Mouse (Mus musculus): ENCODE results near the gene Nfic. TPM values are rescaled to one million over a fixed set of nuclear protein-coding genes. Genes with fewer than 3 reads are reported as not detected.
A peak's percentile ranks its signal among the peaks of the same experiment; 100 is the strongest.

The Nfic gene
- polyA plus RNA-seq, 1 experiment from 2014 or later = 16.6 TPM

- Histone ChIP-seq H3K9me3 (replicated peaks; ENCODE audit: control insufficient read depth, low read length) (no peaks in the 10 kb centered on the region), H3K4me1 (ENCODE audit: control insufficient read depth, insufficient read depth, low read length) (peaks cover 3% of the 10 kb centered on the region; the same call in 1 of the 2 replicates), H3K4me2 (ENCODE audit: low read length) (no peak overlapping the region), H3K9ac (ENCODE audit: low read length) (no peak overlapping the region), H3K36me3 (ENCODE audit: control insufficient read depth, insufficient read depth, low read length) (no peaks in the 10 kb centered on the region), H3K4me3 (ENCODE audit: low read depth, low read length) (no peak overlapping the region), H3K27ac (ENCODE audit: low read depth, low read length) (no peak overlapping the region), H3K27me3 (replicated peaks; ENCODE audit: control insufficient read depth, insufficient read depth, low read length) (no peaks in the 10 kb centered on the region)
- DNase-seq (ENCODE audit: low spot score) (no peak), ATAC-seq (no peak)
- 80% methylated on average over 4 of the region's 4 CpGs for WGBS
Measured at GRCm38 (mm10) chr10:81355533-81355932, 99.9 kb downstream of the Nfic start.

- Histone ChIP-seq H3K36me3 (ENCODE audit: control insufficient read depth, insufficient read depth, low read length) (no peaks in the 10 kb centered on the region), H3K4me2 (ENCODE audit: low read length) (no peak overlapping the region), H3K27ac (ENCODE audit: low read depth, low read length) (no peak overlapping the region), H3K4me3 (ENCODE audit: low read depth, low read length) (no peak overlapping the region), H3K9me3 (replicated peaks; ENCODE audit: control insufficient read depth, low read length) (no peaks in the 10 kb centered on the region), H3K4me1 (ENCODE audit: control insufficient read depth, insufficient read depth, low read length) (peaks cover 3% of the 10 kb centered on the region; the same call in 1 of the 2 replicates), H3K9ac (ENCODE audit: low read length) (no peak overlapping the region), H3K27me3 (replicated peaks; ENCODE audit: control insufficient read depth, insufficient read depth, low read length) (no peaks in the 10 kb centered on the region)
- DNase-seq (ENCODE audit: low spot score) (no peak), ATAC-seq (no peak)
- WGBS = 74% methylated on average over 9 of the region's 9 CpGs
Measured at GRCm38 (mm10) chr10:81354738-81355477, 100.5 kb downstream of the Nfic start.

DNA sequence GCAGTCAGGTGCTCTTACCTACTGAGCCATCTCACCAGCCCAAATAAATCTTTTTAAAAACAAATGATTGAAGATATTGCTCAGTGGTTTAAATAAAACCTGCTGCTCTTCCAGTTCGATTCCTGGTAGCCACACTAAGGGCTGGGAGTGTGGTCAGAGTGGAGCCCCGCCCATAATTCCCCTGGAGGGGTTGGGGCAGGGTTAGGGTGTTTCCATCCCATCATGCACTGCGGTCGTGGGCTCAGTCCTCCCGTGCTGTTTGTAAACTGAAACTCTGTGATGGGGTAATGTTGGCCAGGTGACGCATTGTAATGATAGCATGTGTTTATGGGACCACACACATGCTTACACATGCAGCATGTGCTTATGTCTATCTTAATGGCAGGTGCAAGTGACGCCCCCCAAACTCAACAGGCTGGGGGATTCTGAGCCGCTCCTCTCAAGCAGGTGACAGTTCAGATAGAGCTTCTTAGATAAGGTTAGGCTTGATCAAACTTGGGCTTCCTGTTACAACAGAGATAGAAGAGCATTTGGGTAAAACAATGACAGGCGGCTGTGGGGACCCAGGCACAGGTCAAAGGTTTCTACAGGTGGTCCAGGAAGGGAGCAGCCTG lies 103.7 kb downstream of the Nfic start:
- DNase-seq (ENCODE audit: low spot score) (no peak), ATAC-seq (no peak)
- Histone ChIP-seq H3K27ac (ENCODE audit: low read depth, low read length) (no peak overlapping the region), H3K9ac (ENCODE audit: low read length) (no peak overlapping the region), H3K4me3 (ENCODE audit: low read depth, low read length) (no peak overlapping the region), H3K4me2 (ENCODE audit: low read length) (no peak overlapping the region), H3K4me1 (ENCODE audit: control insufficient read depth, insufficient read depth, low read length) (peaks cover 11% of the 10 kb centered on the region), H3K9me3 (replicated peaks; ENCODE audit: control insufficient read depth, low read length) (no peaks in the 10 kb centered on the region), H3K27me3 (replicated peaks; ENCODE audit: control insufficient read depth, insufficient read depth, low read length) (no peaks in the 10 kb centered on the region), H3K36me3 (ENCODE audit: control insufficient read depth, insufficient read depth, low read length) (peaks cover 10% of the 10 kb centered on the region)
- whole genome bisulfite sequencing = 28% methylated on average over 9 of the region's 9 CpGs

DNA sequence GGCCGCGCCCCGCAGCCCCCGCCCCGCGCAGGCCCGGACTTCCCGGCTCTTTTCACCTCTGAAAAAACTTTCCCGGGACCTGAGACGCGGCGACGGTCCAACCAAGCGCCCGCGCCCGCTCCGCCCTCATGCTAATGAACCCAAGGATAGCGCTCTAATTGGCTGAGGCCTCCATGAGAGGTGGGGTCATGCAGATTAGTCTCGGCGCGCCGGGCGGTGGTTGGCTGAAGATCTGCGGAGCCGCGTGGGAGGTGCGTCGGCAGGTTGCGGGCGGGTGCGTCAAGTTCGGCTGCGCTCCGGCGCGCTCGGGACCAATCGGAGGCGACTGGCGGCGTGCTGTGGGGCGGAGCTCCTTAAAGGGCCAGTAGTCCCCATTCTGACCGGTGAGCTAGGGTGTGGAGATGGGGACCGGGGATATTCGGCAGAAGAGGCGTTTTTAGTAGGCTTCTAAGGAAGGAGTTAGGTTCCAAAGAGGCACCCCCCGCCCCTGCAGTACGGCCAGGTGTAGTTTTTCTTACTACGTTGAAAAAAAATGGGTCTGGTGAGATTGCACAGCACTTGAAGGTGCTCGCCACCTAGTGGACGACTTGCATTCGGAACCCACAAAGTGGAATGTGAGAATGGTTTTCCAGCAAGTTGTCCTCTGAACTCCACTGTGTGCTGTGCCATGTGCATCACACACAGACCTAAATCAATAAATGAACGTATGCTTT lies 104.9 kb downstream of the Nfic start, which contains the start of gene Hmg20b:
Gene Hmg20b (minus strand): TSS at position 130 of the 713 bp plus-strand sequence.
- WGBS = under 1% methylated on average over 54 of the region's 54 CpGs
- H3K4me1 ChIP-seq (ENCODE audit: control insufficient read depth, insufficient read depth, low read length) = peaks cover 15% of the 10 kb centered on the region
- peak within 1 kb of the TSS; percentile 72 for H3K4me3 ChIP-seq (ENCODE audit: low read depth, low read length)
- H3K36me3 ChIP-seq (ENCODE audit: control insufficient read depth, insufficient read depth, low read length) = peaks cover 10% of the 10 kb centered on the region
- H3K27me3 ChIP-seq (replicated peaks; ENCODE audit: control insufficient read depth, insufficient read depth, low read length) = no peaks in the 10 kb centered on the region; the same call in 1 of the 2 replicates
- no peaks in the 10 kb centered on the region for H3K9me3 ChIP-seq (replicated peaks; ENCODE audit: control insufficient read depth, low read length)
- H3K4me2 ChIP-seq (ENCODE audit: low read length) = peak within 1 kb of the TSS; percentile 92
- peak within 1 kb of the TSS; percentile 79 for H3K9ac ChIP-seq (ENCODE audit: low read length)
- peak; percentile 99 for DNase-seq (ENCODE audit: low spot score)
- ATAC-seq = peak; percentile 96
- H3K27ac ChIP-seq (ENCODE audit: low read depth, low read length) = peak within 1 kb of the TSS; percentile 33; the same call in 1 of the 2 replicates

DNA sequence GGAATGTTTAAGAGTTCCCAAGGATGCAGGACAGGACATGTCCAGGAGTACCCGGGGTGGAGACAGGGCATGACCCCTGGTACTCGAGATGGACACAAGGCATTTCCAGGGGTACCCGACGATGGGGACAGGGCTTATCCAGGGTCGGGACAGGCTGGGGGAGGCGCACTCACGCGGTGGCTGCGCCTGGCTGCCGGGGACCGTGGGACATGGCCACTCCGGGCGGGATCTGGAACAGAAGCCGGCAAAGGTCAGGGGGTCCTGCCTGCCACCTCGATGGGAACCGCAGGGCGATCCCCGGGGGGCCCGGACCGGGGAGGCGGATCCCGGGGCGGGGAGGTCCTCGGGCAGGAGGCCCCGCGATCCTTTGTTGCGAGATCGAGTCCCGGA lies 105.5 kb downstream of the Nfic start:
- H3K9ac ChIP-seq (ENCODE audit: low read length) = peak overlapping the region; percentile 79
- DNase-seq (ENCODE audit: low spot score) = no peak
- peaks cover 10% of the 10 kb centered on the region for H3K36me3 ChIP-seq (ENCODE audit: control insufficient read depth, insufficient read depth, low read length)
- no peaks in the 10 kb centered on the region for H3K9me3 ChIP-seq (replicated peaks; ENCODE audit: control insufficient read depth, low read length)
- H3K4me2 ChIP-seq (ENCODE audit: low read length) = peak overlapping the region; percentile 92
- under 1% methylated on average over 28 of the region's 29 CpGs for WGBS
- peak; percentile 25 for ATAC-seq
- peaks cover 15% of the 10 kb centered on the region for H3K4me1 ChIP-seq (ENCODE audit: control insufficient read depth, insufficient read depth, low read length)
- H3K27ac ChIP-seq (ENCODE audit: low read depth, low read length) = no peak overlapping the region
- peak overlapping the region; percentile 72 for H3K4me3 ChIP-seq (ENCODE audit: low read depth, low read length)
- peaks cover 3% of the 10 kb centered on the region; the same call in 1 of the 2 replicates for H3K27me3 ChIP-seq (replicated peaks; ENCODE audit: control insufficient read depth, insufficient read depth, low read length)

DNA sequence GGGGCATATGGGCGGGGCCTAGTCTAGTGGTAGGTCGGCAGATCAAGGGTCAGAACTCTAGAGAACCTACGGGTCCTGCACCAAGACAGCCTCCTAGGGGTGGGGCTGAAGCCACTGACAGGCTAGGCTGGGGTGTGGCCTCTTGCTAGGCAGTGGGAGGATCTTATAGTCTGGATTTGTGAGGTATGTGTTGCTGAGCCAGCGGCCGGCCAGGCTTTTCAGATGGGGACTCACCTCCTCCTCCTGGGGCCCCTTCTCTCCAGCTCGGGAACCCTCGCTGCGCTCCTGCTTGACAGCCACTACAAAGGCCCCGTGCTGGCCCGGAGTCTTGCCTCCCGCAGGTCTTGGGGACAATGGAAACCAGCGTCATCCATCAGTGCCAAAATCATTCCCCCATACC lies 106.3 kb downstream of the Nfic start:
- H3K9me3 ChIP-seq (replicated peaks; ENCODE audit: control insufficient read depth, low read length) = no peaks in the 10 kb centered on the region
- peak overlapping the region; percentile 79 for H3K9ac ChIP-seq (ENCODE audit: low read length)
- H3K4me3 ChIP-seq (ENCODE audit: low read depth, low read length) = peak overlapping the region; percentile 72
- H3K36me3 ChIP-seq (ENCODE audit: control insufficient read depth, insufficient read depth, low read length) = peaks cover 10% of the 10 kb centered on the region
- peaks cover 7% of the 10 kb centered on the region; the same call in 1 of the 2 replicates for H3K27me3 ChIP-seq (replicated peaks; ENCODE audit: control insufficient read depth, insufficient read depth, low read length)
- DNase-seq (ENCODE audit: low spot score) (no peak), ATAC-seq (no peak)
- H3K4me1 ChIP-seq (ENCODE audit: control insufficient read depth, insufficient read depth, low read length) = peaks cover 15% of the 10 kb centered on the region
- 4% methylated on average over 12 of the region's 12 CpGs for WGBS
- H3K27ac ChIP-seq (ENCODE audit: low read depth, low read length) = no peak overlapping the region
- peak overlapping the region; percentile 92 for H3K4me2 ChIP-seq (ENCODE audit: low read length)

- Histone ChIP-seq H3K27me3 (replicated peaks; ENCODE audit: control insufficient read depth, insufficient read depth, low read length) (peaks cover 31% of the 10 kb centered on the region), H3K9me3 (replicated peaks; ENCODE audit: control insufficient read depth, low read length) (no peaks in the 10 kb centered on the region), H3K4me2 (ENCODE audit: low read length) (peak overlapping the region; percentile 48), H3K9ac (ENCODE audit: low read length) (peak overlapping the region; percentile 37), H3K4me3 (ENCODE audit: low read depth, low read length) (peak overlapping the region; percentile 13; the same call in 1 of the 2 replicates), H3K4me1 (ENCODE audit: control insufficient read depth, insufficient read depth, low read length) (peaks cover 15% of the 10 kb centered on the region), H3K36me3 (ENCODE audit: control insufficient read depth, insufficient read depth, low read length) (peaks cover 10% of the 10 kb centered on the region), H3K27ac (ENCODE audit: low read depth, low read length) (no peak overlapping the region)
- WGBS = 4% methylated on average over 55 of the region's 55 CpGs
- DNase-seq (ENCODE audit: low spot score) (peak; percentile 78), ATAC-seq (no peak)
Measured at GRCm38 (mm10) chr10:81346453-81347067, 108.9 kb downstream of the Nfic start.

Measured in forebrain, embryonic 14.5 days (tissue).